Mouse (Mus musculus): ENCODE results near the gene Tap2. TPM values are rescaled to one million over a fixed set of nuclear protein-coding genes. Genes with fewer than 3 reads are reported as not detected.
A peak's percentile ranks its signal among the peaks of the same experiment; 100 is the strongest.

Tap2 gene
- polyA plus RNA-seq, 2 experiments: 2.9 to 3.1 TPM

- 63% methylated on average over 3 of the region's 3 CpGs for WGBS (ENCODE audit: insufficient replicate concordance)
- Histone ChIP-seq H3K9ac (replicated peaks) (no peak overlapping the region), H3K4me3 (ENCODE audit: insufficient read depth in 1 of 2, low read depth in 2 of 2, low read length in 2 of 2) (no peak overlapping the region), H3K27me3 (ENCODE audit: control insufficient read depth, insufficient read depth, low read length) (no peaks in the 10 kb centered on the region), H3K9me3 (ENCODE audit: control insufficient read depth, low read length) (no peaks in the 10 kb centered on the region), H3K4me2 (ENCODE audit: low read depth) (no peak overlapping the region), H3K36me3 (replicated peaks; ENCODE audit: control insufficient read depth, insufficient read depth, low read depth) (no peaks in the 10 kb centered on the region), H3K4me1 (replicated peaks; ENCODE audit: control insufficient read depth in 2 of 2, insufficient read depth in 2 of 2, low read length in 1 of 2) (no peaks in the 10 kb centered on the region), H3K27ac (no peak overlapping the region)
- TF ChIP-seq CTCF (IDR thresholded peaks at IDR 0.05; ENCODE audit: low read depth) (no peak), EP300 (IDR thresholded peaks at IDR 0.05; ENCODE audit: low read depth) (no peak)
- no peak for DNase-seq (ENCODE audit: low read depth in 3 of 3, low spot score in 3 of 3)
- ATAC-seq (ENCODE audit: insufficient read depth): no peak
Observed at GRCm38 (mm10) chr17:34237741-34238140, 34.4 kb downstream of the Tap2 start.

GRCm38 (mm10) chr17:34238706-34239105 is 35.4 kb downstream of the Tap2 start, which contains the start of gene H2-Ob:
H2-Ob (plus strand) TSS chr17:34238903.
- H3K9ac ChIP-seq (replicated peaks): no peak within 1 kb of the TSS
- no peak for TF ChIP-seq EP300 (IDR thresholded peaks at IDR 0.05; ENCODE audit: low read depth)
- no peak for TF ChIP-seq CTCF (IDR thresholded peaks at IDR 0.05; ENCODE audit: low read depth)
- no peak within 1 kb of the TSS for H3K4me3 ChIP-seq (ENCODE audit: insufficient read depth in 1 of 2, low read depth in 2 of 2, low read length in 2 of 2)
- H3K9me3 ChIP-seq (ENCODE audit: control insufficient read depth, low read length): no peaks in the 10 kb centered on the region
- 41% methylated on average over 3 of the region's 3 CpGs for WGBS (ENCODE audit: insufficient replicate concordance)
- H3K27me3 ChIP-seq (ENCODE audit: control insufficient read depth, insufficient read depth, low read length): no peaks in the 10 kb centered on the region
- no peaks in the 10 kb centered on the region for H3K4me1 ChIP-seq (replicated peaks; ENCODE audit: control insufficient read depth in 2 of 2, insufficient read depth in 2 of 2, low read length in 1 of 2)
- no peaks in the 10 kb centered on the region for H3K36me3 ChIP-seq (replicated peaks; ENCODE audit: control insufficient read depth, insufficient read depth, low read depth)
- H3K27ac ChIP-seq: no peak within 1 kb of the TSS
- H3K4me2 ChIP-seq (ENCODE audit: low read depth): no peak within 1 kb of the TSS
- ATAC-seq (ENCODE audit: insufficient read depth) (no peak), DNase-seq (ENCODE audit: low read depth in 3 of 3, low spot score in 3 of 3) (no peak)

GRCm38 (mm10) chr17:34239601-34240041 is 36.3 kb downstream of the Tap2 start:
- Histone ChIP-seq H3K27me3 (ENCODE audit: control insufficient read depth, insufficient read depth, low read length) (no peaks in the 10 kb centered on the region), H3K36me3 (replicated peaks; ENCODE audit: control insufficient read depth, insufficient read depth, low read depth) (no peaks in the 10 kb centered on the region), H3K4me3 (ENCODE audit: insufficient read depth in 1 of 2, low read depth in 2 of 2, low read length in 2 of 2) (no peak overlapping the region), H3K27ac (no peak overlapping the region), H3K4me2 (ENCODE audit: low read depth) (peak overlapping the region; percentile 21; the same call in 1 of the 2 replicates), H3K9me3 (ENCODE audit: control insufficient read depth, low read length) (no peaks in the 10 kb centered on the region), H3K9ac (replicated peaks) (no peak overlapping the region), H3K4me1 (replicated peaks; ENCODE audit: control insufficient read depth in 2 of 2, insufficient read depth in 2 of 2, low read length in 1 of 2) (no peaks in the 10 kb centered on the region)
- DNase-seq (ENCODE audit: low read depth in 3 of 3, low spot score in 3 of 3): no peak
- TF ChIP-seq CTCF (IDR thresholded peaks at IDR 0.05; ENCODE audit: low read depth): no peak
- no peak for TF ChIP-seq EP300 (IDR thresholded peaks at IDR 0.05; ENCODE audit: low read depth)
- ATAC-seq (ENCODE audit: insufficient read depth): no peak
- WGBS (ENCODE audit: insufficient replicate concordance): 11% methylated on average over 10 of the region's 10 CpGs

GRCm38 (mm10) chr17:34240366-34240765 is 37.0 kb downstream of the Tap2 start:
- Histone ChIP-seq H3K4me1 (replicated peaks; ENCODE audit: control insufficient read depth in 2 of 2, insufficient read depth in 2 of 2, low read length in 1 of 2) (no peaks in the 10 kb centered on the region), H3K4me2 (ENCODE audit: low read depth) (no peak overlapping the region), H3K27me3 (ENCODE audit: control insufficient read depth, insufficient read depth, low read length) (no peaks in the 10 kb centered on the region), H3K36me3 (replicated peaks; ENCODE audit: control insufficient read depth, insufficient read depth, low read depth) (no peaks in the 10 kb centered on the region), H3K27ac (no peak overlapping the region), H3K9ac (replicated peaks) (no peak overlapping the region), H3K9me3 (ENCODE audit: control insufficient read depth, low read length) (no peaks in the 10 kb centered on the region), H3K4me3 (ENCODE audit: insufficient read depth in 1 of 2, low read depth in 2 of 2, low read length in 2 of 2) (no peak overlapping the region)
- no peak for TF ChIP-seq EP300 (IDR thresholded peaks at IDR 0.05; ENCODE audit: low read depth)
- no peak for TF ChIP-seq CTCF (IDR thresholded peaks at IDR 0.05; ENCODE audit: low read depth)
- ATAC-seq (ENCODE audit: insufficient read depth): no peak
- WGBS (ENCODE audit: insufficient replicate concordance): 34% methylated on average over 3 of the region's 3 CpGs
- DNase-seq (ENCODE audit: low read depth in 3 of 3, low spot score in 3 of 3): no peak

GRCm38 (mm10) chr17:34240916-34241315 is 37.6 kb downstream of the Tap2 start:
- no peaks in the 10 kb centered on the region for H3K9me3 ChIP-seq (ENCODE audit: control insufficient read depth, low read length)
- H3K4me3 ChIP-seq (ENCODE audit: insufficient read depth in 1 of 2, low read depth in 2 of 2, low read length in 2 of 2): no peak overlapping the region
- H3K27ac ChIP-seq: no peak overlapping the region
- H3K4me1 ChIP-seq (replicated peaks; ENCODE audit: control insufficient read depth in 2 of 2, insufficient read depth in 2 of 2, low read length in 1 of 2): no peaks in the 10 kb centered on the region
- H3K9ac ChIP-seq (replicated peaks): no peak overlapping the region
- H3K4me2 ChIP-seq (ENCODE audit: low read depth): no peak overlapping the region
- WGBS (ENCODE audit: insufficient replicate concordance): 63% methylated on average over 6 of the region's 6 CpGs
- ATAC-seq (ENCODE audit: insufficient read depth) (no peak), DNase-seq (ENCODE audit: low read depth in 3 of 3, low spot score in 3 of 3) (no peak)
- TF ChIP-seq EP300 (IDR thresholded peaks at IDR 0.05; ENCODE audit: low read depth) (no peak), CTCF (IDR thresholded peaks at IDR 0.05; ENCODE audit: low read depth) (no peak)
- no peaks in the 10 kb centered on the region for H3K27me3 ChIP-seq (ENCODE audit: control insufficient read depth, insufficient read depth, low read length)
- no peaks in the 10 kb centered on the region for H3K36me3 ChIP-seq (replicated peaks; ENCODE audit: control insufficient read depth, insufficient read depth, low read depth)

Measured in liver, embryonic 14.5 days (tissue).